ENCODE assay signal across 9 mouse cellular contexts in the genomic region with DNA sequence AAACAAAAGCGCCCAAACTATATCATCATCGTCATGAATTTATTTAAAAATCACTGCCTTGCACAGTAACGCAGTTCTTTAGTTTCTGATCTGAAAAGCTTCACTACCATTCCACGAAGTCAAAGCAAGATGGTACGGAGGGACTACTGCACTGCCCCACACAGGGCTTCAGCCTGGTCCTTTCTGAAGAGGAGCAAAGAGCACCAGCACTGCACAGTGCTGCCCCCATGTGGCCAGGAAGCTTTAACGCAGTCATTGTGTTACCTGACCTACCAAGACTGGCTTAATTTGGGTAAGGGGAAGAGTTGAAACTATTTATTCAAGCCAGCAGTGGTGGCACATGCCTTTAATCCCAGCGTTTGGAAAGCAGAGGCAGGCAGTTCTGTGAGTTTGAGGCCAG.
A peak's percentile ranks its signal among the peaks of the same experiment; 100 is the strongest.
DNase-seq lines count a peak whose midpoint lies in the region; ATAC-seq and TF ChIP-seq lines count a peak whose summit lies in the region.
"Had no signal": no experiment of that assay in that cellular context is flagged by ENCODE, and none has a peak within 500 bp of the region (broad histone marks: within the 10 kb centered on the region; RNA-seq: fewer than 3 reads in every experiment).

No protein-coding gene starts in this region.

- no peaks in the 10 kb centered on the region for H3K27me3 ChIP-seq in neural tube, embryonic 15.5 days (replicated peaks)
- no peaks in the 10 kb centered on the region for H3K27me3 ChIP-seq in lung, embryonic 15.5 days
- H3K27me3 ChIP-seq: midbrain, embryonic 12.5 days had no signal

- H3K27ac ChIP-seq in neural tube, embryonic 15.5 days (replicated peaks): no peak overlapping the region
- no peak overlapping the region for H3K27ac ChIP-seq in gastrocnemius, adult 2 months
- no peak overlapping the region for H3K27ac ChIP-seq in lung, embryonic 15.5 days
- H3K27ac ChIP-seq: midbrain, embryonic 12.5 days had no signal

- peaks cover 13% of the 10 kb centered on the region for H3K4me1 ChIP-seq in neural tube, embryonic 15.5 days
- peaks cover 3% of the 10 kb centered on the region for H3K4me1 ChIP-seq in lung, embryonic 15.5 days

- no peak for ATAC-seq in neural tube, embryonic 15.5 days (ENCODE audit: low FRiP score)
- 0 out of 2 replicates have a peak, but pooled peaks have one; percentile 52 for ATAC-seq in lung, embryonic 15.5 days (ENCODE audit: borderline replicate concordance, extremely low read depth, low FRiP score, low TSS enrichment)

- peak; percentile 97 for TF ChIP-seq CTCF in gastrocnemius, adult 2 months (IDR thresholded peaks at IDR 0.05)

- DNase-seq in neural tube, embryonic 10.5 days (ENCODE audit: extremely low spot score, low spot score): peak; percentile 55
- DNase-seq in ZHBTc4 (ENCODE audit: low read depth, low spot score): peak; percentile 85
- peak; percentile 41 for DNase-seq in cerebellum, adult 9-11 months
- peak; percentile 68 for DNase-seq in gastrocnemius, adult 2 months
- DNase-seq in retina, embryonic 14.5 days (ENCODE audit: low spot score): peak; percentile 79
- no peak for DNase-seq in yolk sac, embryonic 10.5 days (ENCODE audit: low spot score)

- H3K4me2 ChIP-seq in neural tube, embryonic 15.5 days: no peak overlapping the region
- no peak overlapping the region for H3K4me2 ChIP-seq in lung, embryonic 15.5 days
- H3K4me2 ChIP-seq: midbrain, embryonic 12.5 days had no signal

- no peaks in the 10 kb centered on the region for H3K36me3 ChIP-seq in neural tube, embryonic 15.5 days
- H3K36me3 ChIP-seq in lung, embryonic 15.5 days: no peaks in the 10 kb centered on the region
- H3K36me3 ChIP-seq: midbrain, embryonic 12.5 days had no signal

- WGBS in neural tube, embryonic 15.5 days: 42% methylated on average over 7 of the region's 7 CpGs
- WGBS in lung, embryonic 15.5 days: 44% methylated on average over 7 of the region's 7 CpGs

- H3K9ac ChIP-seq in neural tube, embryonic 15.5 days (replicated peaks): no peak overlapping the region
- no peak overlapping the region for H3K9ac ChIP-seq in lung, embryonic 15.5 days
- H3K9ac ChIP-seq: midbrain, embryonic 12.5 days had no signal

- H3K4me3 ChIP-seq in neural tube, embryonic 15.5 days (replicated peaks): no peak overlapping the region
- H3K4me3 ChIP-seq in gastrocnemius, adult 2 months: no peak overlapping the region
- H3K4me3 ChIP-seq in lung, embryonic 15.5 days: no peak overlapping the region
- H3K4me3 ChIP-seq: midbrain, embryonic 12.5 days had no signal

- H3K9me3 ChIP-seq in neural tube, embryonic 15.5 days (replicated peaks): no peaks in the 10 kb centered on the region
- no peaks in the 10 kb centered on the region for H3K9me3 ChIP-seq in lung, embryonic 15.5 days
- H3K9me3 ChIP-seq: midbrain, embryonic 12.5 days had no signal

- intact Hi-C loops in gastrocnemius, adult 2 months (cut with DNase I): loop anchor here (1.0 to 5.0 kb wide), 2 partner anchors 47 to 88 kb away; no protein-coding TSS in a partner anchor
